Mouse (Mus musculus) intestine, embryonic 15.5 days (tissue): ENCODE data around the gene Lsmem1. TPM values are rescaled to one million over a fixed set of nuclear protein-coding genes. Genes with fewer than 3 reads are reported as not detected.
A peak's percentile ranks its signal among the peaks of the same experiment; 100 is the strongest.

Experiments used
- microRNA counts: library from miRNA; unstranded; fragments of <30 nt; microRNA quantifications from one replicate; lab custom pipeline; 2016
- polyA plus RNA-seq: library from polyadenylated mRNA; unstranded; fragments of >200 nt; fragmentation: Nextera tagmentation; extraction: Ambion mirVana; gene quantifications from 2 replicates; pipeline ENCODE4 v1.2.1, GENCODE M21; 2015

Gene Lsmem1
- polyA plus RNA-seq, 1 experiment from 2014 or later: not detected

MicroRNAs encoded within 50 kb of the gene (microRNA counts, 519-probe panel; counts per million panel counts)
- 97.1 counts per million, percentile 29 among the panel's probes with 10 or more counts for microRNA mmu-miR-1938 (lab: Ali Mortazavi, UCI)

Other genes starting within 250 kb of the Lsmem1 start
- 67.9 and 74.1 TPM in 2 replicates for gene Arl4a, start 161.5 kb downstream of the Lsmem1 start, polyA plus RNA-seq
- gene Scin, start 65.3 kb downstream of the Lsmem1 start, polyA plus RNA-seq: 43.7 and 46.1 TPM in 2 replicates
- 93.6 and 101 TPM in 2 replicates for gene Ifrd1, start 49.0 kb upstream of the Lsmem1 start, polyA plus RNA-seq
- gene Zfp277, start 246.4 kb upstream of the Lsmem1 start, polyA plus RNA-seq: 31.4 and 34.3 TPM in 2 replicates
- gene Dock4, start 246.5 kb upstream of the Lsmem1 start, polyA plus RNA-seq: 5.7 and 7.1 TPM in 2 replicates